Mouse (Mus musculus) forebrain, embryonic 14.5 days (tissue): ENCODE data around the gene Bcl11a. TPM values are rescaled to one million over a fixed set of nuclear protein-coding genes. Genes with fewer than 3 reads are reported as not detected.

Experiments
- ATAC-seq: fragments of 200-750 bp; cut with Nextera tagmentation; 2 replicates; pipeline ENCODE4 v1.8.0; 2017; ENCODE audit warnings: mild to moderate bottlenecking, moderate library complexity
- DNase-seq: peaks from one replicate; pipeline ENCODE4 v3.0.0-alpha.2; 2015; ENCODE audit warnings: low spot score
- H3K27ac ChIP-seq: fragments of 300-500 bp; sonication (generic); 2 replicates; pipeline ENCODE4 v1.5.1; 2014; ENCODE audit warnings: low read depth, mild to moderate bottlenecking, control low read depth, low read length, moderate library complexity
- H3K27me3 ChIP-seq: fragments of 300-500 bp; sonication (generic); replicated peaks from 2 replicates; pipeline ENCODE4 v1.6.1; 2014; ENCODE audit warnings: low read length, control low read depth, mixed read lengths; ENCODE audit not compliant: control insufficient read depth, insufficient read depth
- H3K36me3 ChIP-seq: fragments of 300-500 bp; sonication (generic); 2 replicates; pipeline ENCODE4 v1.6.1; 2014; ENCODE audit warnings: low read length, control low read depth; ENCODE audit not compliant: control insufficient read depth, insufficient read depth
- H3K4me1 ChIP-seq: fragments of 300-500 bp; sonication (generic); 2 replicates; pipeline ENCODE4 v1.6.1; 2014; ENCODE audit warnings: antibody characterized with exemption, low read length, control low read depth; ENCODE audit not compliant: control insufficient read depth, insufficient read depth
- H3K4me2 ChIP-seq: fragments of 300-500 bp; sonication (generic); 2 replicates; pipeline ENCODE4 v1.6.1; 2014; ENCODE audit warnings: mild to moderate bottlenecking, control low read depth, low read length
- H3K4me3 ChIP-seq: fragments of 300-500 bp; sonication (generic); 2 replicates; pipeline ENCODE4 v1.5.1; 2014; ENCODE audit warnings: low read depth, low read length, control low read depth
- H3K9ac ChIP-seq: fragments of 300-500 bp; sonication (generic); 2 replicates; pipeline ENCODE4 v1.6.1; 2014; ENCODE audit warnings: mild to moderate bottlenecking, low read length, control low read depth, moderate library complexity
- H3K9me3 ChIP-seq: fragments of 300-500 bp; sonication (generic); replicated peaks from 2 replicates; pipeline ENCODE4 v1.6.1; 2016; ENCODE audit warnings: low read length, control low read depth, mixed read lengths; ENCODE audit not compliant: control insufficient read depth
- WGBS: fragments of 180-500 bp; shearing (Covaris S2); extraction: QIAGEN DNeasy Blood & Tissue Kit; methylation state at CpG from one replicate; pipeline ENCODE4 v1.1.7; 2014; 5-methylcytosine and 5-hydroxymethylcytosine counted together
- polyA plus RNA-seq: library from polyadenylated mRNA; unstranded; fragments of >200 nt; fragmentation: Nextera tagmentation; extraction: Ambion mirVana; gene quantifications from 2 replicates; pipeline ENCODE4 v1.2.1, GENCODE M21; 2014

Bcl11a gene
- polyA plus RNA-seq, 1 experiment from 2014 or later = 148 TPM

DNA sequence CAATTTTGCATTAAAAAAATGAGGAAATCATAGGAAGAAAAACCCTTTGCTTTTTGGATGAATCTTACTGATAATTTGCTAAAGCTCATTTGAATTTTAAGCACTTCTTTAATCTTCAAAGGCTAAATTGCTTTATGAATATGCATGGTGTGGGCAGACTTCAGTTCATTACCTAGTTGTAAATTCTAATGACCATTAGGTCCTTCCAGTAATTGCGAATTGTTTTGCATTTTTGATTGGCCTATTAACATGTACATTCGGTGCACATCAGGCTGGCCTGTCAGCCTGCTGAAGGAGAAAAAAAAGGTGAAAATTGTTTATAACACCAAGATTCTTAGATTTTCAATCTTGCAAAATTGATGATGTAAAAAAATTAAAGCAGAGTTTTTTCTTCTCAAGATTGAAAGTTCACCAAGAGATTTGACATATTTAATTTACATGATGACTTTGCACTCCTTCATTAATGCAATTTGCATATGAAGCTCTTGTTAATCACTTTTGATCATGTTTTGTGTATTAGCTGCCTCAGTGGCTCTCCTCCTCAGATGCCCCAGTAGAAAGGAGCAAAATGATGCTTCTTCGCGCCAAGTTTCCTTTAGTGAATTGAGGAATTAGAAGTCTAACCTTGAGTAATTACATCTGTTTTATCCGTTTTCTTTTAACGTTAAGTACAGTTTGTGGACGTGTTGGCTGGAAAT is 17.9 kb downstream of the Bcl11a start:
- H3K36me3 ChIP-seq = peaks cover 10% of the 10 kb centered on the region
- H3K9me3 ChIP-seq = no peaks in the 10 kb centered on the region
- H3K4me3 ChIP-seq = peak overlapping the region; percentile 13
- H3K27ac ChIP-seq = peak overlapping the region; percentile 94
- peak; percentile 87 for ATAC-seq
- peak overlapping the region; percentile 61 for H3K9ac ChIP-seq
- peak; percentile 94 for DNase-seq
- 8% methylated on average over 7 of the region's 7 CpGs for WGBS
- H3K4me1 ChIP-seq = peaks cover 86% of the 10 kb centered on the region
- no peaks in the 10 kb centered on the region for H3K27me3 ChIP-seq
- H3K4me2 ChIP-seq = peak overlapping the region; percentile 49

- H3K4me1 ChIP-seq = peaks cover 86% of the 10 kb centered on the region
- no peaks in the 10 kb centered on the region for H3K27me3 ChIP-seq
- DNase-seq = no peak
- H3K4me3 ChIP-seq = peak overlapping the region; percentile 4
- H3K9me3 ChIP-seq = no peaks in the 10 kb centered on the region
- WGBS = 17% methylated on average over 6 of the region's 6 CpGs
- H3K27ac ChIP-seq = peak overlapping the region; percentile 94
- H3K36me3 ChIP-seq = peaks cover 10% of the 10 kb centered on the region
- no peak for ATAC-seq
- H3K4me2 ChIP-seq = peak overlapping the region; percentile 49
- H3K9ac ChIP-seq = peak overlapping the region; percentile 55
Measured at GRCm38 (mm10) chr11:24096483-24096882, 18.6 kb downstream of the Bcl11a start.

DNA sequence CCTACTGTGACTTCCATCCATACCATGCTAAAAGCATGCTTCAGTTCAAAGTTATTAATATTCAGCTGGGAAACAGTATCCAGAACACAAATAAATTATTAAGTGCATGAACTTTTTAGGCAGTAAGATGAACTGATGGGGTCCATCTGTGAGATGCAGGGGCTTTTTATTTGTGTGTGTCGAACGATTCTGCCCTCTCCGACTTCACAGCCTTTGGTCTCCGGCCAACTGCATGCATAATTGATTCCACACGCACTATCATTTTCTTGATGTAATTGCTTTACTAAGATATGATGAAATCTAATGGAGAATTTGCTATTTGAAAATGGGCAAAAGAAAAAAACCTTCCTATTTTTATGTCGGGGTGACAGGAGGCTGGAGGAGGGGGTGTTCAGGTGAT is 19.2 kb downstream of the Bcl11a start:
- Histone ChIP-seq H3K9me3 (no peaks in the 10 kb centered on the region), H3K27me3 (no peaks in the 10 kb centered on the region), H3K4me1 (peaks cover 87% of the 10 kb centered on the region), H3K9ac (peak overlapping the region; percentile 55), H3K4me3 (peak overlapping the region; percentile 4), H3K27ac (peak overlapping the region; percentile 94), H3K36me3 (peaks cover 14% of the 10 kb centered on the region), H3K4me2 (peak overlapping the region; percentile 49)
- WGBS = 12% methylated on average over 6 of the region's 6 CpGs
- no peak for DNase-seq
- no peak for ATAC-seq

GRCm38 (mm10) chr11:24098069-24098468 is 20.2 kb downstream of the Bcl11a start:
- WGBS = 30% methylated on average over 5 of the region's 5 CpGs
- Histone ChIP-seq H3K9ac (peak overlapping the region; percentile 29; the same call in 1 of the 2 replicates), H3K27ac (peak overlapping the region; percentile 94; the same call in 1 of the 2 replicates), H3K27me3 (no peaks in the 10 kb centered on the region), H3K9me3 (no peaks in the 10 kb centered on the region), H3K4me3 (no peak overlapping the region), H3K4me1 (peaks cover 89% of the 10 kb centered on the region), H3K36me3 (peaks cover 6% of the 10 kb centered on the region), H3K4me2 (peak overlapping the region; percentile 49)
- no peak for DNase-seq
- no peak for ATAC-seq

DNA sequence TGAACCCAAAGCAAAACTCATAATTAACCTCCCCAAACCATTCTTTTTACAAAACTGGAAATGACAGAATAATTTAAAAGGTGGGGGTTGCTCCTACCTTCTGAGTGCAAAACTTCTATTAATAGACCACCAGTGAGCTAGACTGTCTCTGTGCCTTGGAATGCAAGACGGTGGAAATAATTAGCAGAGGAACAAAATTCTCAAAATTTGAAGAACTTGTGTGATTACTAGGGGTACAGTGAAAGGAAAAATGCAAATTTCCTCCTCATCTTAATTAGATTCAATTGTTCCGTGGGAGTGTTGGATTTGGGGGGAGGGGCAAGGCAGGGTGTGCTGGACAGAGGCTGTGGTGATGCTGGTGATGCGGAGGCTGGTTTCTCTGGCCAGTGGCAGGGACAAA is 20.8 kb downstream of the Bcl11a start:
- peak overlapping the region; percentile 43 for H3K4me2 ChIP-seq
- H3K9ac ChIP-seq = peak overlapping the region; percentile 58
- no peaks in the 10 kb centered on the region for H3K27me3 ChIP-seq
- ATAC-seq (no peak), DNase-seq (no peak)
- H3K27ac ChIP-seq = peak overlapping the region; percentile 73
- 4% methylated on average over 3 of the region's 3 CpGs for WGBS
- H3K4me3 ChIP-seq = peak overlapping the region; percentile 10
- no peaks in the 10 kb centered on the region for H3K9me3 ChIP-seq
- H3K4me1 ChIP-seq = peaks cover 91% of the 10 kb centered on the region
- H3K36me3 ChIP-seq = peaks cover 4% of the 10 kb centered on the region; the same call in 1 of the 2 replicates

GRCm38 (mm10) chr11:24099215-24099614 is 21.4 kb downstream of the Bcl11a start:
- Histone ChIP-seq H3K4me1 (peaks cover 89% of the 10 kb centered on the region), H3K9ac (peak overlapping the region; percentile 58), H3K27ac (peak overlapping the region; percentile 73), H3K36me3 (peaks cover 4% of the 10 kb centered on the region; the same call in 1 of the 2 replicates), H3K4me3 (peak overlapping the region; percentile 10; the same call in 1 of the 2 replicates), H3K27me3 (no peaks in the 10 kb centered on the region), H3K4me2 (peak overlapping the region; percentile 43), H3K9me3 (no peaks in the 10 kb centered on the region)
- WGBS = 47% methylated on average over 10 of the region's 10 CpGs
- DNase-seq (no peak), ATAC-seq (no peak)

DNA sequence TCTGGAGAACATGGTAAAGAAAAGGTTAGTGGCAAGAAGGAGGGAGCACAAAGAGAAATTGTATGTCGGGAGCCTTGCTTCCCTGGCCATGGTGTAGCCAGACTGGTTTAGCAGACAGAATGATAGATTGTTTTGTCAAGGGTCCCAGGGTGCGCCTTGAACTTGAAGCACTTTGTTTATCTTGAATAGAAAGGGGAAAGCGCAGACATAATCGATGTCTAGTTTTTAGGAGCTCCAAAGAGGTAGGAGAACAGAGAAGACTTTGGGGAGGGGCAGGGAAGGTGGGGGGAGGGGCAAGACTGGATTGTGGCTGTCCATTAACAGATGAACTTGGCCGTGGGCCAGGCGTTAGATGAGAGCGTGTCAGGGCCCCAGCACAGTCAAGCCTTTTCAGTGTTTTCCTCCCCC is 22.0 kb downstream of the Bcl11a start:
- no peaks in the 10 kb centered on the region for H3K27me3 ChIP-seq
- no peak overlapping the region; the same call in 1 of the 2 replicates for H3K4me3 ChIP-seq
- H3K9ac ChIP-seq = peak overlapping the region; percentile 58
- H3K9me3 ChIP-seq = no peaks in the 10 kb centered on the region
- peak overlapping the region; percentile 73 for H3K27ac ChIP-seq
- ATAC-seq = peak; percentile 18; the same call in 1 of the 2 replicates
- 1% methylated on average over 7 of the region's 7 CpGs for WGBS
- H3K4me1 ChIP-seq = peaks cover 83% of the 10 kb centered on the region
- DNase-seq = peak; percentile 76
- H3K4me2 ChIP-seq = peak overlapping the region; percentile 43
- H3K36me3 ChIP-seq = peaks cover 8% of the 10 kb centered on the region; the same call in 1 of the 2 replicates

GRCm38 (mm10) chr11:24100449-24101070 is 22.7 kb downstream of the Bcl11a start:
- no peaks in the 10 kb centered on the region for H3K9me3 ChIP-seq
- H3K27me3 ChIP-seq = no peaks in the 10 kb centered on the region
- ATAC-seq = peak; percentile 16; the same call in 1 of the 2 replicates
- WGBS = 30% methylated on average over 4 of the region's 4 CpGs
- H3K4me1 ChIP-seq = peaks cover 77% of the 10 kb centered on the region
- H3K36me3 ChIP-seq = peaks cover 8% of the 10 kb centered on the region; the same call in 1 of the 2 replicates
- peak overlapping the region; percentile 43 for H3K4me2 ChIP-seq
- H3K9ac ChIP-seq = peak overlapping the region; percentile 35
- H3K4me3 ChIP-seq = no peak overlapping the region
- DNase-seq = no peak
- H3K27ac ChIP-seq = peak overlapping the region; percentile 73; the same call in 1 of the 2 replicates
